Mouse (Mus musculus) hindbrain, embryonic 15.5 days (tissue): ENCODE measurements around the gene Esyt2. TPM values are rescaled to one million over a fixed set of nuclear protein-coding genes. Genes with fewer than 3 reads are reported as not detected.

Source experiments
- ATAC-seq: fragments of 200-750 bp; cut with Nextera tagmentation; 2 replicates; pipeline ENCODE4 v1.8.0; 2017; ENCODE audit warnings: low read depth, moderate number of reproducible peaks, moderate TSS enrichment; ENCODE audit not compliant: low FRiP score
- H3K27ac ChIP-seq: fragments of 300-500 bp; sonication (generic); replicated peaks from 2 replicates; pipeline ENCODE4 v1.5.1; 2015; ENCODE audit warnings: mild to moderate bottlenecking, inconsistent platforms
- H3K27me3 ChIP-seq: fragments of 300-500 bp; sonication (generic); 2 replicates; pipeline ENCODE4 v1.6.1; 2015; ENCODE audit warnings: control low read depth, inconsistent platforms
- H3K36me3 ChIP-seq: fragments of 300-500 bp; sonication (generic); 2 replicates; pipeline ENCODE4 v1.6.1; 2015; ENCODE audit warnings: control low read depth, inconsistent platforms
- H3K4me1 ChIP-seq: fragments of 300-500 bp; sonication (generic); replicated peaks from 2 replicates; pipeline ENCODE4 v1.6.1; 2015; ENCODE audit warnings: control low read depth, inconsistent platforms
- H3K4me2 ChIP-seq: fragments of 300-500 bp; sonication (generic); 2 replicates; pipeline ENCODE4 v1.6.1; 2015; ENCODE audit warnings: moderate library complexity, mild to moderate bottlenecking, inconsistent platforms
- H3K4me3 ChIP-seq: fragments of 300-500 bp; sonication (generic); 2 replicates; pipeline ENCODE4 v1.5.1; 2015; ENCODE audit warnings: mild to moderate bottlenecking, inconsistent platforms
- H3K9ac ChIP-seq: fragments of 300-500 bp; sonication (generic); 2 replicates; pipeline ENCODE4 v1.6.1; 2015; ENCODE audit warnings: inconsistent platforms
- H3K9me3 ChIP-seq: fragments of 300-500 bp; sonication (generic); 2 replicates; pipeline ENCODE4 v1.6.1; 2016; ENCODE audit warnings: control low read depth, inconsistent platforms
- WGBS: fragments of 180-500 bp; shearing (Covaris S2); methylation state at CpG from one replicate; pipeline ENCODE4 v1.1.7; 2015; 5-methylcytosine and 5-hydroxymethylcytosine counted together
- polyA plus RNA-seq: library from polyadenylated mRNA; unstranded; fragments of >200 nt; fragmentation: Nextera tagmentation; extraction: Ambion mirVana; gene quantifications from 2 replicates; pipeline ENCODE4 v1.2.1, GENCODE M21; 2015

Esyt2 gene
- polyA plus RNA-seq, 1 experiment from 2014 or later = 12.3 TPM

DNA sequence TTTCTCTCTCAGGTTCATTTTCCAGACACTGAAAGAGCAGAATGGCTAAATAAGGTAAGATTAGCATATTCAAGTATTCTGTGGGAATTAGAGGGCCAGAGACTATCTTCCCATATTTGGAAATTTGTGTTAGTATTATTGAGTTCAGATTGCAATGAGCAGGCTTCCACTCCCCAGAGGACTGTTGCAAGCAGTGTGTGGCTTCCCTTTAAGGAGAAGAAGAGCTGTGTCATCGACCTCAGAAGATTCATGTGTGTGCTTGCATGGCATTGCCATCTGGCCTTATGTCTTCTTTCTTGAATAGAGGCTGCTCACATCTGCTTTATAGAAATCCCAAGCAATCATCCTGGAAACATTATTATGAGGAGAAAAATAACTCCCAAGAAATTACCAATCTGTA lies 36.8 kb downstream of the Esyt2 start:
- Histone ChIP-seq H3K9ac (no peak overlapping the region), H3K4me1 (no peaks in the 10 kb centered on the region), H3K4me3 (no peak overlapping the region), H3K4me2 (no peak overlapping the region), H3K27me3 (no peaks in the 10 kb centered on the region), H3K9me3 (no peaks in the 10 kb centered on the region), H3K36me3 (0 out of 2 replicates have a peak, but pooled peaks cover 3% of the 10 kb centered on the region), H3K27ac (no peak overlapping the region)
- ATAC-seq = no peak
- 68% methylated on average over 1 of the region's 1 CpGs for WGBS

DNA sequence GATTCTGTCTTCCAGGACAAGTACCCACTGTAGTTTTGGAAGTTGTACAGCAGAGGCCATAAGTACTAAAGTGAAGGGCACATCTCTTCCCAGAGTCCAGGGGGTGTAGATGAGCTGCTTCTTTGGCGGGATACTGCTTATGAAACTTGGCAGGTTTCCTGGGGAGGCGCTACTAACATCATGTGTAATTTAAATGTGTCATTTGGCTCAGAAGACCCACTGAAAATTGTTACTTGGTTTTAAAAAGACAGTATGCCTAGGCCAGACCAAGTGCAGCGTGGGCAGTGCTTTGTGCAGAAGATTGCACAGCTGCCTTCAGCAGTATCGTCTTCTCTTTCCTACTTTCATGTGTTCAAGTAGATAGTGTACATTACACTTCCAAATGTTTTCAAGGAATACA lies 44.5 kb downstream of the Esyt2 start:
- 84% methylated on average over 4 of the region's 4 CpGs for WGBS
- no peak for ATAC-seq
- no peaks in the 10 kb centered on the region for H3K9me3 ChIP-seq
- no peaks in the 10 kb centered on the region for H3K4me1 ChIP-seq
- no peak overlapping the region for H3K4me2 ChIP-seq
- H3K27me3 ChIP-seq = no peaks in the 10 kb centered on the region
- H3K27ac ChIP-seq = no peak overlapping the region
- H3K36me3 ChIP-seq = peaks cover 13% of the 10 kb centered on the region
- H3K9ac ChIP-seq = no peak overlapping the region
- H3K4me3 ChIP-seq = no peak overlapping the region

DNA sequence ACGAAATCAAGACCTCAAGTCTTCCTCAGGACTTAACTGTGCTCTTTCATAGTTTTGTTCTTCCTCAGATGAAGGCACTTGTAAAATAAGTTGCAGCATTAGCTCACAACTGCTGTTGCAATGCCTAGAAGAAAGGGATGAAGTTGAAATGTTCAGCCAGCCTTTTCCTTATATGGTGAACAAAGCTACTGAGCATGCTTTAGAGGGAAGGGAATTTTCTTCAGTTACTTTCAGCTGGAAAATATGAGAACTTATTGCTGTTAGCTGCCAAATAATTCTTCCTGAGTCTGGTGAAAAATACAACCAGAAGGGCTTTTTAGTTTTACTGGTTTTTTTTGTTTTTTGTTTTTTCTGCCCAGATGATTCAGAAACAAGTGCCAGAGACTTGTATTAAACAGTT lies 45.2 kb downstream of the Esyt2 start:
- 85% methylated on average over 1 of the region's 1 CpGs for WGBS
- no peaks in the 10 kb centered on the region for H3K4me1 ChIP-seq

DNA sequence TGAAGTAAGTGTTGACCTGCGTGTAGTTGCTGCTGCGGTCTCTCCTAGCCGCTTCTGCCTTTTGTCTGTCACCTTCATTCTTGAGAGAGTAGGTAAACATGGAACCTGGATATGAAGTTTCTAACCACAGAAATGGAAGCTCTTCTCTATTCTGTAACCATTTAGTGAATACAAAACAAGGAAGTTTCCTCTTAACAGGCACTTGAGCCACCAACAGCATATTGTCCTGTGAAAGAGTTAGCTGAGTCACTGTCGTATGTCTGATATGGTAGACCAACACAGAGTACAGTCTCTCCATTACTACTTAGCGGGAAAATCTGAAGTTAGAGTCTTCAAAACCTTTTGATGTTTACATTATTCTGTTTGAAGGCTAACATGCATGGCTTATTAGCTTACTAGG lies 53.3 kb downstream of the Esyt2 start:
- H3K4me1 ChIP-seq = no peaks in the 10 kb centered on the region
- no peak overlapping the region for H3K4me2 ChIP-seq
- no peak overlapping the region for H3K4me3 ChIP-seq
- H3K36me3 ChIP-seq = 0 out of 2 replicates have a peak, but pooled peaks cover 4% of the 10 kb centered on the region
- no peak for ATAC-seq
- 93% methylated on average over 5 of the region's 5 CpGs for WGBS
- no peak overlapping the region for H3K9ac ChIP-seq
- no peaks in the 10 kb centered on the region for H3K27me3 ChIP-seq
- no peaks in the 10 kb centered on the region for H3K9me3 ChIP-seq
- no peak overlapping the region for H3K27ac ChIP-seq

More for the DNA sequence above, 45.2 kb downstream of the Esyt2 start:
- no peaks in the 10 kb centered on the region for H3K9me3 ChIP-seq
- no peak overlapping the region for H3K9ac ChIP-seq
- no peak for ATAC-seq
- no peak overlapping the region for H3K27ac ChIP-seq
- no peak overlapping the region for H3K4me3 ChIP-seq
- no peak overlapping the region for H3K4me2 ChIP-seq
- H3K36me3 ChIP-seq = peaks cover 13% of the 10 kb centered on the region
- no peaks in the 10 kb centered on the region for H3K27me3 ChIP-seq

DNA sequence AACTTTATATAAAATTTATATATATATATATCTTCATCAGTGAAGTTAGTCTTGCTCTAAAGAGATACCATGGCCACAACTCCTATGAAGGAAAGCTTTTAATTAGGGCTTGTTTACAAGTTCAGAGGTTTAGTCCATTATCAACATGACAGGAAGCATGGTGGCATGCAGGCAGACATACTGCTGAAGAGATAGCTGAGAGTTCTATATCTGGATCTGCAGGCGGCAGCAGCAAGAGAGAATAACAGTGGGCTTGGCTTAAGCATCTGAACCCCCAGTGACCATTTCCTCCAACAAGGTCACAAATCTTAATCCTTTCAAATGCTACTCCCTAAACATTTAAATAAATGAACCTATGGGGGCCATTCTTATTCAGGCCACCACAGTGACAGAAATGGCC lies 59.2 kb downstream of the Esyt2 start:
- no peak for ATAC-seq
- no peaks in the 10 kb centered on the region for H3K27me3 ChIP-seq
- no peak overlapping the region for H3K4me2 ChIP-seq
- H3K9me3 ChIP-seq = no peaks in the 10 kb centered on the region
- H3K4me1 ChIP-seq = no peaks in the 10 kb centered on the region
- H3K27ac ChIP-seq = no peak overlapping the region
- H3K4me3 ChIP-seq = no peak overlapping the region
- WGBS = 93% methylated on average over 1 of the region's 1 CpGs
- H3K36me3 ChIP-seq = peaks cover 27% of the 10 kb centered on the region
- H3K9ac ChIP-seq = no peak overlapping the region

DNA sequence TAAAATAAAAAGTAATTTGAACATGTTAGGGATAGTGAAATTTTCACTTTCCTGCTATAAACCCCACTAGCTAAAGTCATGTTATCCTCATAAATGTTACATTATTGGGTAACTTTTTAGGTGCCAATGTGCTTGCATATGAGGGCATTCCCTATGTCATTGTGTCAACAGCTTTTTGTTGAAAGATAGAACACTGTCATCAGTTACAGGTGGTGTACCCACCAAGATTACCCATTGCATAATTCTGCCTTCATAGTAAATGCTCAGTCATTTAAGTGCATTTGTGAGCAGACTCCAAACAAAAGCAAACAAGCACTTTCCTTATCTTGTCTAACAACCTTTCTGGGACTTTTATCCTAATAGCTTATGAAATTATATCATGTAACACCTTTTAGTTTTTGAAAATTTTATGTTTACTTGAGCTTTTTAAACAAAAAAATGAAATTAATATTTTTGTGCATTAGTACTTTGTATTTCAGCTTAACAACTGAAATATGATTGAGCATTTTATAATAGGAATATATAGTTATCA lies 67.8 kb downstream of the Esyt2 start:
- no peak overlapping the region for H3K9ac ChIP-seq
- H3K27ac ChIP-seq = no peak overlapping the region

DNA sequence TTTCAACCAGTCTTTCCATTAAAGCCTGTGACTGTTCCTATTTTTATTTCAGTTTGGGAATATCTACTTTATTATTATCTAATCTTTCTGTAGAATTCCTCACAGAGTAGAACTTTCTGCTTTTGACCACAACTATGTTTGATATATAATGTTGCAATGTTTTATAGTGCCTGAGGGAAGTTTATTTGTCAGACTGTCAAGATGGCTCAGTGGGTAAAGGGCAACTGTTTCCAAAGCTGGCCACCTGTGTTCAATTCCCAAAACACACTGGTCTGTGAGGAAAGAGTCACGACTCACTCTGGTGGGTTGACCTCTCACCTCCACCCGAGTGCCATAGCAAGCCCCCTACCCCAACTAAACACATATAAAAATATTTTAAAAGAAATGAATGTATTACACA lies 68.4 kb downstream of the Esyt2 start:
- no peak for ATAC-seq
- H3K36me3 ChIP-seq = peaks cover 42% of the 10 kb centered on the region
- no peaks in the 10 kb centered on the region for H3K27me3 ChIP-seq
- no peaks in the 10 kb centered on the region for H3K9me3 ChIP-seq
- no peak overlapping the region for H3K9ac ChIP-seq
- no peak overlapping the region for H3K4me3 ChIP-seq
- no peaks in the 10 kb centered on the region for H3K4me1 ChIP-seq
- no peak overlapping the region for H3K4me2 ChIP-seq
- no peak overlapping the region for H3K27ac ChIP-seq
- 74% methylated on average over 2 of the region's 2 CpGs for WGBS

More for the DNA sequence above, 67.8 kb downstream of the Esyt2 start:
- H3K4me2 ChIP-seq = no peak overlapping the region
- no peaks in the 10 kb centered on the region for H3K9me3 ChIP-seq
- no peaks in the 10 kb centered on the region for H3K4me1 ChIP-seq
- peaks cover 46% of the 10 kb centered on the region for H3K36me3 ChIP-seq
- ATAC-seq = no peak
- H3K4me3 ChIP-seq = no peak overlapping the region
- no peaks in the 10 kb centered on the region for H3K27me3 ChIP-seq

DNA sequence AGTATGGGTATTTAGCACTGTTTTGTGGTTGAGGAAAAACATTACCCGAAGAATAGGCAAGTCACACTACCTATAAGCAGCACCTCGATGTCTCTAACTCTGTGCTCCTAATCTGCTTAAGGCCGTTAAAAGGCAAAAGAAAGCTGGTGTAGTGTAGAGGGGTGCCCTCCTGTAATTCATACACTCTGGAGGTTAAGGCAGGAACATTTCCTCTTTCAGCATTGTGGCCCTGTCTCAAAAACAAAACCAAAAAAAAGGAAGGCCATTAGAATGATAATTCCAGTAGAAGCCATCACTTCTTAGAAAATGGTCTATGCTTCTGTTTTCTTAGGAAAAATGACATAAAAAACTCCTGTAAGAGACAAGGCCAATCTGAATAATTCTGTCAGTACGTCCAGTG lies 70.0 kb downstream of the Esyt2 start:
- Histone ChIP-seq H3K27ac (no peak overlapping the region), H3K9me3 (no peaks in the 10 kb centered on the region), H3K4me2 (no peak overlapping the region), H3K4me3 (no peak overlapping the region), H3K27me3 (no peaks in the 10 kb centered on the region), H3K4me1 (no peaks in the 10 kb centered on the region), H3K36me3 (peaks cover 32% of the 10 kb centered on the region), H3K9ac (no peak overlapping the region)
- 94% methylated on average over 4 of the region's 4 CpGs for WGBS
- ATAC-seq = no peak

DNA sequence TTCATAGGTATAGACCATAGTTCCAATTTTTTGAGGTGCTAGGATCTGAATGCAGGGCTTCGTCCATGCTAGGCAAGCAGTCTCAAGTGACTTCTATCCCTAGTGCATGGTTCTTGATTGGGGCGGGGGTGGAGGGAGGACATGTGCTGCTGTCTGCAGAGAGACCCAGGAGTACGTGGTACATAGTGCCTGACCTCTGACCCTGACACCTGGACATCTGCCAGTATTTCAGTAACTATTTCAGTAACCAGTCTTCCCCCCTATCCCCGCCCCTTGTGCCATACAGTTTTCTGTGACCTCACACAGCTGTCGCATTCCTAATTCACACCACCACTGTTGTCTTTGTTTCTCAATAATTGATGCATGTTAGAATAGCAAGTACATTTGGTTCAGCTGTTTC lies 71.4 kb downstream of the Esyt2 start:
- 78% methylated on average over 5 of the region's 5 CpGs for WGBS

DNA sequence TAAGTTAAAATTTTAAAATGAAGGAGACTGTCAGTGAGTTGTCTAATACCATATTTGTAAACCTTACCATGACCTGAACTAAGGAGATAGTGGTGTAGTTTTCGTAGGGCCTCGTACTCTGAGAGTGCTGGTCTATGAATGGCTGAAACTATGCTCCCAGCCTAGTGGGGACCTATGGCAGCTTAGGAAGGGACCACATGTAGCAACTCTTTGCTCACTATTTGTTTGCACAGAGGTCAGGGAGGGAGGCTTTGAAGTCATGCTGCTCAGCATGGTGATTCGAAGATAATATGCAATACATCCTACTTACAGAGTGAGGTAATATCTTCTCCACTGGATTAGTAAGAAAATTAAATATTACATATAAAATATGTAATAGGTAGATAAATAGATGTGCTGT lies 73.7 kb downstream of the Esyt2 start:
- ATAC-seq = no peak

More for the DNA sequence above, 71.4 kb downstream of the Esyt2 start:
- no peak overlapping the region for H3K27ac ChIP-seq
- peaks cover 27% of the 10 kb centered on the region for H3K36me3 ChIP-seq
- no peaks in the 10 kb centered on the region for H3K4me1 ChIP-seq
- no peak overlapping the region for H3K9ac ChIP-seq
- no peak overlapping the region for H3K4me2 ChIP-seq
- H3K9me3 ChIP-seq = no peaks in the 10 kb centered on the region
- no peaks in the 10 kb centered on the region for H3K27me3 ChIP-seq
- ATAC-seq = no peak
- H3K4me3 ChIP-seq = no peak overlapping the region

DNA sequence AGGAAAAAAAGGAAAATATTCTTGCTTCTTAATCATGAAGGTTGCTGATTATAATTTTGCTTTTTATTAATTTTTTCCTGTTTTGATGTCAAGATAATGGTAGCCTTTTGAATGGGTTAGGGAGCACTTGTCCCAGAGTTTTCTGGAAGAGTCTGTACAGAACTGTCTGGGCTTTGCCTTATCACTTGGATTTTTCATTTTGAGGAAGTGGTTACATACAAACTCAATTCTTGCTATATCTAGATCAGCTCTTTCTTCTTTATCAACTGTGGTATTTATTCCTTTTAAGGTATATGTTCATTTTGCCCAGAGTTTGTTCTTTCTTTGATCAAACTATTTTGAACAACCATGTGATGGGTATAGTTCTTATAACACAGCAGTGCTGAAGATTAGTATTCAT lies 81.1 kb downstream of the Esyt2 start:
- no peak overlapping the region for H3K27ac ChIP-seq
- H3K4me2 ChIP-seq = no peak overlapping the region
- no peak for ATAC-seq
- no peaks in the 10 kb centered on the region for H3K27me3 ChIP-seq
- H3K4me3 ChIP-seq = no peak overlapping the region
- no peaks in the 10 kb centered on the region for H3K9me3 ChIP-seq
- no peaks in the 10 kb centered on the region for H3K4me1 ChIP-seq
- H3K36me3 ChIP-seq = peaks cover 58% of the 10 kb centered on the region
- H3K9ac ChIP-seq = no peak overlapping the region

More for the DNA sequence above, 73.7 kb downstream of the Esyt2 start:
- H3K4me2 ChIP-seq = no peak overlapping the region
- peaks cover 27% of the 10 kb centered on the region for H3K36me3 ChIP-seq
- H3K27me3 ChIP-seq = no peaks in the 10 kb centered on the region
- H3K27ac ChIP-seq = no peak overlapping the region
- H3K4me3 ChIP-seq = no peak overlapping the region
- no peaks in the 10 kb centered on the region for H3K4me1 ChIP-seq
- no peak overlapping the region for H3K9ac ChIP-seq
- 93% methylated on average over 3 of the region's 3 CpGs for WGBS
- H3K9me3 ChIP-seq = no peaks in the 10 kb centered on the region

DNA sequence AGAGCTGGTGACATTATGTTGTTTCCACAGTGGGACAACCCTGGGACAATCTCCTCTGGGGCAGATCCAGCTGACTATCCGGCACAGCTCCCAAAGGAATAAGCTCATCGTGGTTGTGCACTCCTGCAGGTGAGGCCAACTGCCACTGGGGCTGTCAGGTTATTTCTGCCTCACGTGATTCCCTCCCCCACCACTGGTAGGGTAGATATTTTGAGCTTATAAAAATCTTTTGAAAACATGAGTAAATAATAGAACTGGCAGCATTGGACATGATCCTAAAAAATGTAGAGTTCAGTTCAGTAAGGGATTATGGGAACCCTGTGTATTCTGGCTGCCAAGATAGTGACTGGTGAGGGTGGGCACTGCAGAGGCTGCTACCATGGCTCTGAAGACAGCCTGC lies 85.9 kb downstream of the Esyt2 start:
- no peak for ATAC-seq
- WGBS = 87% methylated on average over 3 of the region's 3 CpGs
- no peaks in the 10 kb centered on the region for H3K9me3 ChIP-seq
- no peak overlapping the region for H3K9ac ChIP-seq
- no peaks in the 10 kb centered on the region for H3K4me1 ChIP-seq
- H3K27me3 ChIP-seq = no peaks in the 10 kb centered on the region
- H3K4me2 ChIP-seq = no peak overlapping the region
- H3K4me3 ChIP-seq = no peak overlapping the region
- peaks cover 62% of the 10 kb centered on the region for H3K36me3 ChIP-seq
- H3K27ac ChIP-seq = no peak overlapping the region

DNA sequence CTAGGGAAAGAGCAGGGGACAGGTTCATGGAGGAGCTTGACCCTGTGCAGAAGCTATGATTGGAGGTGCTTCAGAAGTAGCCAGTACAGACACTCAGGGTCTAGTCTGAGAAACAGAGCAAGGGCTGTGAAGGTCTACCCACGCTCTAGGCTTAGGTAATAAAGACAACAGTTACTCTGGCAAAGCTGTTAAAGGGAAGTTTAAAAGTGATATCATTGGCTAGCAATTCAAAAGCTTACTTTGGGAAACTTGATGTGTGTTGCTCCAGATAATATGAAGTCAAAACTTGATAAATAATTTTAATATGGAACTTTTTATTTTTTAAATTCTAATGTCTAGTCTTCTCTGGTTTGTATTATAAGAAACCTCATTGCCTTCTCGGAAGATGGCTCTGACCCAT lies 86.3 kb downstream of the Esyt2 start:
- no peak for ATAC-seq

More for the DNA sequence above, 86.3 kb downstream of the Esyt2 start:
- no peaks in the 10 kb centered on the region for H3K27me3 ChIP-seq
- no peaks in the 10 kb centered on the region for H3K9me3 ChIP-seq
- no peaks in the 10 kb centered on the region for H3K4me1 ChIP-seq
- no peak overlapping the region for H3K27ac ChIP-seq
- no peak overlapping the region for H3K4me2 ChIP-seq
- H3K4me3 ChIP-seq = no peak overlapping the region
- no peak overlapping the region for H3K9ac ChIP-seq
- WGBS = 96% methylated on average over 2 of the region's 2 CpGs
- H3K36me3 ChIP-seq = peaks cover 62% of the 10 kb centered on the region
